Mouse (Mus musculus) layer of hippocampus, adult 9-10 months (tissue): ENCODE results near the gene Hkdc1.
A peak's percentile ranks its signal among the peaks of the same experiment; 100 is the strongest.

Experiments
- DNase-seq: peaks from one replicate; pipeline ENCODE4 v3.0.0; 2022; ENCODE audit warnings: low spot score

Hkdc1 gene

GRCm38 (mm10) chr10:62379808-62380207, 42.5 kb downstream of the Hkdc1 start, which contains the start of gene Hk1:
Gene Hk1 (minus strand): TSS chr10:62379908.
- no peak for DNase-seq

GRCm38 (mm10) chr10:62358827-62359226, 63.5 kb downstream of the Hkdc1 start:
- no peak for DNase-seq

GRCm38 (mm10) chr10:62356105-62356730, 66.1 kb downstream of the Hkdc1 start:
- no peak for DNase-seq

GRCm38 (mm10) chr10:62345147-62345546, 77.1 kb downstream of the Hkdc1 start:
- DNase-seq, result no peak

- no peak for DNase-seq
Measured at GRCm38 (mm10) chr10:62344004-62344752, 78.1 kb downstream of the Hkdc1 start.

- no peak for DNase-seq
Measured at GRCm38 (mm10) chr10:62342512-62342911, 79.8 kb downstream of the Hkdc1 start.

GRCm38 (mm10) chr10:62341956-62342355, 80.3 kb downstream of the Hkdc1 start:
- DNase-seq, result no peak

- DNase-seq, result no peak
Measured at GRCm38 (mm10) chr10:62340991-62341390, 81.3 kb downstream of the Hkdc1 start.

GRCm38 (mm10) chr10:62340095-62340731, 82.1 kb downstream of the Hkdc1 start:
- peak; percentile 89 for DNase-seq

- DNase-seq, result no peak
Measured at GRCm38 (mm10) chr10:62339211-62340094, 82.8 kb downstream of the Hkdc1 start.

GRCm38 (mm10) chr10:62338626-62339025, 83.7 kb downstream of the Hkdc1 start:
- no peak for DNase-seq

GRCm38 (mm10) chr10:62338176-62338575, 84.1 kb downstream of the Hkdc1 start:
- DNase-seq, result no peak

- DNase-seq, result no peak
Measured at GRCm38 (mm10) chr10:62336601-62337578, 85.4 kb downstream of the Hkdc1 start.

GRCm38 (mm10) chr10:62335423-62335776, 86.9 kb downstream of the Hkdc1 start:
- DNase-seq, result no peak

- no peak for DNase-seq
Measured at GRCm38 (mm10) chr10:62334686-62335422, 87.4 kb downstream of the Hkdc1 start.

GRCm38 (mm10) chr10:62333269-62333668, 89.0 kb downstream of the Hkdc1 start:
- DNase-seq, result no peak
